Mouse (Mus musculus) thymus, adult 2 months (tissue): ENCODE data around the gene Man1c1.

Experiments used
- CTCF ChIP-seq: fragments of 200-500 bp; IDR thresholded peaks from 2 replicates; pipeline ENCODE4 v1.5.1; 2012; ENCODE audit warnings: mild to moderate bottlenecking, control low read depth, low read length, moderate library complexity, borderline replicate concordance; ENCODE audit not compliant: control insufficient read depth, poor library complexity, insufficient read depth; ENCODE audit errors: extremely low read depth
- POLR2A ChIP-seq: fragments of 200-500 bp; IDR thresholded peaks from 2 replicates; pipeline ENCODE4 v1.6.1; 2012; ENCODE audit warnings: mild to moderate bottlenecking, low read length, control low read depth, moderate library complexity; ENCODE audit not compliant: control insufficient read depth, poor library complexity, insufficient read depth; ENCODE audit errors: extremely low read depth

GRCm38 (mm10) chr4:134682423-134682822 is 21.7 kb downstream of the Man1c1 start:
- TF ChIP-seq CTCF (no peak), POLR2A (no peak)
